Mouse (Mus musculus): ENCODE measurements around the gene Duoxa2. TPM values are rescaled to one million over a fixed set of nuclear protein-coding genes. Genes with fewer than 3 reads are reported as not detected.

Duoxa2 gene
- polyA plus RNA-seq, 1 experiment from 2014 or later = not detected

DNA sequence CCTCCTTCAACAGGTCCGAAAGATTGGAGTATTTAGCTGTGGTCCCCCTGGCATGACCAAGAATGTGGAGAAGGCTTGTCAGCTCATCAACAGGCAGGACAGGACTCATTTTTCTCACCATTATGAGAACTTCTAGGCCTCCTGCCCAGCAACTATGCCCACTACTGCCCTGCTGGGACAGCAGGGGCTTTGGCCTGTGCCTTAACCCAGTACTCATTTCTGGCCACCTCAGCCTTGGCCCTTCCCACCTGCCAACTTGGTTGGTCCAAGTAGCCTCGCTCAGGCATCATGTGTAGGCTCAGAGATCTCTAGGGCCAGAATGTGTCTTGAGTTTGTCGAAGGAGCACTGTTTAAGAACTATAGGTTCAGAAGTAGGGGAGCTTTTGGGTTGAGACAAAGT, 48.6 kb downstream of the Duoxa2 start:
- Histone ChIP-seq H3K27me3 (ENCODE audit: control insufficient read depth, insufficient read depth, low read length) (peaks cover 10% of the 10 kb centered on the region; the same call in 1 of the 2 replicates), H3K4me3 (ENCODE audit: low read length) (no peak overlapping the region), H3K9me3 (replicated peaks; ENCODE audit: control insufficient read depth, low read length) (no peaks in the 10 kb centered on the region), H3K36me3 (ENCODE audit: control insufficient read depth, insufficient read depth) (no peaks in the 10 kb centered on the region), H3K4me2 (ENCODE audit: low read depth, low read length) (no peak overlapping the region), H3K27ac (ENCODE audit: low read length) (no peak overlapping the region), H3K9ac (ENCODE audit: low read length) (no peak overlapping the region), H3K4me1 (ENCODE audit: control insufficient read depth, insufficient read depth, low read length) (peaks cover 17% of the 10 kb centered on the region)
- no peak for ATAC-seq (replicated peaks; ENCODE audit: extremely low read depth, insufficient read depth, low FRiP score)
- 88% methylated on average over 3 of the region's 3 CpGs for WGBS

DNA sequence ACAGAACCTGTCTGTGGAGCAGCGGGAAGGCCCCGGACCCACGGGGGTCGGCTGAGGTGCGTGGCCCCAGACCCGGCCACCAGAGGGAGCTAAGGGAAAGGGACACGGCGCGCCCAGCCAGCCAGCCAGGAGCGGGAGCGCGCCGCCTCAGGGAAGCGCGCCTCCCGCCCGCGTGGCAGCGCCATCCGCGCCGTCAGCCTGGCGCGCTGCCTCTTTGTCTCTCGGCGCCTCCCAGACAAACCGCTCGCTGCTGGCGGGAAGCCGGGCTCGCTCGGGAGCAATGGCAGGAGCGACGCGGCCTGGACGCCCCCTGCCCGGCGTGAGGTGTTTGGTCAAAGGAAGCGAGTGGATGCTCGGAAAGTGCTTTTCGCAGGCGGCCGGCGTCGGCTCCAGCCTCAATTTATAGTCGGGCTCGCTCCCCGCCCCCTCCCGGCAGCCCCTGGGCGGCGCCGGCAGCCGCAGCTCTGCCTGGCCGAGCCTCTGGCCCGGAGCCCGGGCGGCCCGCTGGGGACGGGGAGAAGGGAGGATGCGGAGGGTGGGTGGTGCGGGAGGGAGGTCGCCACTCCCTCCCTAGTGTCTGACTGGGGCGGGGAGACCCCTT, 49.9 kb downstream of the Duoxa2 start:
- peak; percentile 92 for ATAC-seq (replicated peaks; ENCODE audit: extremely low read depth, insufficient read depth, low FRiP score)
- Histone ChIP-seq H3K27me3 (ENCODE audit: control insufficient read depth, insufficient read depth, low read length) (peaks cover 10% of the 10 kb centered on the region; the same call in 1 of the 2 replicates), H3K36me3 (ENCODE audit: control insufficient read depth, insufficient read depth) (no peaks in the 10 kb centered on the region; the same call in 1 of the 2 replicates), H3K4me2 (ENCODE audit: low read depth, low read length) (peak overlapping the region; percentile 88), H3K9ac (ENCODE audit: low read length) (peak overlapping the region; percentile 89), H3K4me3 (ENCODE audit: low read length) (peak overlapping the region; percentile 77), H3K9me3 (replicated peaks; ENCODE audit: control insufficient read depth, low read length) (no peaks in the 10 kb centered on the region), H3K27ac (ENCODE audit: low read length) (peak overlapping the region; percentile 97), H3K4me1 (ENCODE audit: control insufficient read depth, insufficient read depth, low read length) (peaks cover 17% of the 10 kb centered on the region)
- under 1% methylated on average over 51 of the region's 63 CpGs for WGBS

DNA sequence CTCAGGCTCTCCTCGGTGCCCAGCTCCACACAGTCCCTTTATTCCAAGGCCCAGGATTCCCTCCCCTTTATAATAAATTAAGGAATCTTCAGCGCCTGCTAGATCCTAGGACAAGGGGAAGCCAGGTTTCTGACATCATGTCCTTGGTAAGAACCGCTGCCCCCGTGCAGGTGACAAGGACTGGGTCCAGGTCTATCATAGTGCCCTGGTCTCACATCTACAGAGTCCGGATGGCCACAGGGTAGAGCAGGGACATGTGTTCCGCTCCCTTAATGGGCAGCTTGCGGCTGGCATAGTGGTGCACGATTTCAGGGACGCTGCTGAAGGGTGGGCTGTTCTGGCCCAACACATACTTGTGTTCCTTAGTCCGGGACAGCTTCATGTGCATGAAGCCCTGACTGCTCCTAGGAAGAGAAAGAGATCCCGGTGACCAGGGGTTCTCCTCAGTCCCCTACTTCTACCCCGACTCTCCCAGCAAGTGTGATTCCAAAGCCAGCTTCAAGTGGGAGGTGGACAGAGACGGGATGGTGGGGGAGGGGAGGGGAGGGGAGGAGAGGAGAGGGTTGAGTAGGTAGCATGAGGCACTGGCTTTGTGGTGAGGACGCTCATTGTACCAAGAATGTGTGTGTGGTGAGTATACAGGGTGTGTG, 50.6 kb downstream of the Duoxa2 start:
- H3K27me3 ChIP-seq (ENCODE audit: control insufficient read depth, insufficient read depth, low read length) = peaks cover 6% of the 10 kb centered on the region; the same call in 1 of the 2 replicates
- 9% methylated on average over 14 of the region's 14 CpGs for WGBS
- peak overlapping the region; percentile 97 for H3K27ac ChIP-seq (ENCODE audit: low read length)
- H3K4me2 ChIP-seq (ENCODE audit: low read depth, low read length) = peak overlapping the region; percentile 88
- peaks cover 17% of the 10 kb centered on the region for H3K4me1 ChIP-seq (ENCODE audit: control insufficient read depth, insufficient read depth, low read length)
- H3K36me3 ChIP-seq (ENCODE audit: control insufficient read depth, insufficient read depth) = no peaks in the 10 kb centered on the region; the same call in 1 of the 2 replicates
- H3K9me3 ChIP-seq (replicated peaks; ENCODE audit: control insufficient read depth, low read length) = no peaks in the 10 kb centered on the region
- H3K4me3 ChIP-seq (ENCODE audit: low read length) = peak overlapping the region; percentile 77
- peak; percentile 23 for ATAC-seq (replicated peaks; ENCODE audit: extremely low read depth, insufficient read depth, low FRiP score)
- H3K9ac ChIP-seq (ENCODE audit: low read length) = peak overlapping the region; percentile 89

DNA sequence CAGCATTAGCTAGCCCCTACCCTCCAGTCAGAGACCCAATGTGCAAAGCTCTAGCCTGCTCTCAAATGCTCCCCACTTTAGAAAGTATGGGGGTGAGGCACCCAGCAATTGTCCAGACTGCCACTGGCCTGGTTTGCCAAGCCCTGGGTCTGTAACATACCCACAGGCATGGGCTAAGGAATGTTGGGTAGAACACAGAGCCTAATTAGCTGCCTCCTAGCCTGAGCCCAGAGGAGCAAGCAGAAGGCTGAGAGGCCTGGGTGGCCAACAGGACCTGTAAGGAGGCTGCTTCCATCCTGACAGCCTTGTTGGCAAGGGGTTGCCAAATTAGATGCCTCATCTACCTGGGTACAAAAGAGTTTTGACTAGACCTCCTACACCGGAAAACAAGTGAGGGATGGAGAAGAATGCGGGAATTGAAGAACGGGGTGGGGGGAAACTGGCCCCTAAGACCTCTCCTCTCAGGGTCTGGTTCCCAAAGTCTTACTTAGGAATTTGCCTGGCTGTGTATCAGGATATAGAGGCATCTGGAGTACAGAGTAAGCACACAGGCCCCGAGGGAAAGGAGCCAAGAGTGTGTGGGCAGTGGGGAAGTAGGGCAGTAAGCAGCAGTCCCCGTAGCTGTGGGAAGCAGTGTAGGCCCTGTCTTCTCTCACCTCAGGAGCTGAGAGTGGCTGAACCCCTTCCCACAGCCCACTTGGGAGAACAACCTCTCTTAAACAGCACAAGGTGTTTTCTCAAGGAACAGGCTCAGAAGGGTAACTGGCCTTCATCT, 52.6 kb downstream of the Duoxa2 start:
- Histone ChIP-seq H3K4me1 (ENCODE audit: control insufficient read depth, insufficient read depth, low read length) (peaks cover 17% of the 10 kb centered on the region), H3K9me3 (replicated peaks; ENCODE audit: control insufficient read depth, low read length) (no peaks in the 10 kb centered on the region), H3K4me2 (ENCODE audit: low read depth, low read length) (no peak overlapping the region), H3K4me3 (ENCODE audit: low read length) (no peak overlapping the region), H3K27me3 (ENCODE audit: control insufficient read depth, insufficient read depth, low read length) (peaks cover 6% of the 10 kb centered on the region; the same call in 1 of the 2 replicates), H3K36me3 (ENCODE audit: control insufficient read depth, insufficient read depth) (no peaks in the 10 kb centered on the region; the same call in 1 of the 2 replicates), H3K9ac (ENCODE audit: low read length) (no peak overlapping the region), H3K27ac (ENCODE audit: low read length) (0 out of 2 replicates have a peak overlapping the region, but pooled peaks have one; percentile 3)
- WGBS = 66% methylated on average over 5 of the region's 5 CpGs
- ATAC-seq (replicated peaks; ENCODE audit: extremely low read depth, insufficient read depth, low FRiP score) = no peak

DNA sequence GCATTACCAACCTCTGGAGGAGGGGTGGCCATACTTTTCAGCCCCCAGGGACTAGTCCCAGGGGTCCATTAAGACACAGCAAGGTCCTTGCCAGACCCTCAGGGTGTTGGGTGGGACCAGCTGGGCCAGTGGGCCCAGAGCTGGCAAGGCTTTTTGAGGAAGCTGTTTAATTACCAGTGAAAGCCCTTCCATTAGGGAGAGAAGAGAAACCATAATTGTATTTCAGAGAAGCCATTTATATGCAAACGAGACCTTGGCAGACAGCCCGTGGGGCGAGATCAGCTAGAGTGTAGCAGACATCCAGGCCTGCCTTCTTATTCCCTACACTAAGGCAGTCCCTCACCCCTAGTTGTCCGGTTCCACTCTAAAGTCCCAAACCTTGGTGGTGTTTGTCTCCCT, 53.2 kb downstream of the Duoxa2 start:
- no peak for ATAC-seq (replicated peaks; ENCODE audit: extremely low read depth, insufficient read depth, low FRiP score)
- WGBS = 48% methylated on average over 4 of the region's 4 CpGs
- Histone ChIP-seq H3K9me3 (replicated peaks; ENCODE audit: control insufficient read depth, low read length) (no peaks in the 10 kb centered on the region), H3K4me1 (ENCODE audit: control insufficient read depth, insufficient read depth, low read length) (peaks cover 17% of the 10 kb centered on the region), H3K27me3 (ENCODE audit: control insufficient read depth, insufficient read depth, low read length) (no peaks in the 10 kb centered on the region), H3K27ac (ENCODE audit: low read length) (0 out of 2 replicates have a peak overlapping the region, but pooled peaks have one; percentile 3), H3K36me3 (ENCODE audit: control insufficient read depth, insufficient read depth) (peaks cover 5% of the 10 kb centered on the region; the same call in 1 of the 2 replicates), H3K4me2 (ENCODE audit: low read depth, low read length) (no peak overlapping the region), H3K4me3 (ENCODE audit: low read length) (no peak overlapping the region), H3K9ac (ENCODE audit: low read length) (no peak overlapping the region)

Other genes starting within 250 kb of the Duoxa2 start
- gene Spg11, start 180.5 kb upstream of the Duoxa2 start, polyA plus RNA-seq (2015; fragmentation: Nextera tagmentation; extraction: Ambion mirVana) = 4.5 and 5.1 TPM in 2 replicates
- gene B2m, start 151.2 kb upstream of the Duoxa2 start, polyA plus RNA-seq (2015; fragmentation: Nextera tagmentation; extraction: Ambion mirVana) = 233 and 403 TPM in 2 replicates
- gene Trim69, start 138.2 kb upstream of the Duoxa2 start, polyA plus RNA-seq (2015; fragmentation: Nextera tagmentation; extraction: Ambion mirVana) = 0.14 TPM in 1 of 2 replicates, not detected in the other
- 0.18 TPM in 1 of 2 replicates, not detected in the other for gene Patl2, start 112.7 kb upstream of the Duoxa2 start, polyA plus RNA-seq (2015; fragmentation: Nextera tagmentation; extraction: Ambion mirVana)
- gene Terb2, start 112.6 kb upstream of the Duoxa2 start, polyA plus RNA-seq (2015; fragmentation: Nextera tagmentation; extraction: Ambion mirVana) = not detected in 2 replicates
- gene Sord, start 64.2 kb upstream of the Duoxa2 start, polyA plus RNA-seq (2015; fragmentation: Nextera tagmentation; extraction: Ambion mirVana) = 62.2 and 73.7 TPM in 2 replicates
- 0.05 and 0.11 TPM in 2 replicates for gene Duox2, start 451 bp upstream of the Duoxa2 start, polyA plus RNA-seq (2015; fragmentation: Nextera tagmentation; extraction: Ambion mirVana)
- 0.54 and 0.97 TPM in 2 replicates for gene Duoxa1, start 14.8 kb downstream of the Duoxa2 start, polyA plus RNA-seq (2015; fragmentation: Nextera tagmentation; extraction: Ambion mirVana)
- gene Duox1, start 16.8 kb downstream of the Duoxa2 start, polyA plus RNA-seq (2015; fragmentation: Nextera tagmentation; extraction: Ambion mirVana) = 0.05 and 0.12 TPM in 2 replicates
- 2.0 TPM in 2 replicates for gene Shf, start 70.3 kb downstream of the Duoxa2 start, polyA plus RNA-seq (2015; fragmentation: Nextera tagmentation; extraction: Ambion mirVana)
- 2.1 and 2.4 TPM in 2 replicates for gene Slc28a2, start 127.6 kb downstream of the Duoxa2 start, polyA plus RNA-seq (2015; fragmentation: Nextera tagmentation; extraction: Ambion mirVana)
- 0.04 TPM in 1 of 2 replicates, not detected in the other for gene Gm14085, start 186.0 kb downstream of the Duoxa2 start, polyA plus RNA-seq (2015; fragmentation: Nextera tagmentation; extraction: Ambion mirVana)